Mouse (Mus musculus) embryonic facial prominence, embryonic 11.5 days (tissue): ENCODE data around the gene Camk1g. TPM values are rescaled to one million over a fixed set of nuclear protein-coding genes. Genes with fewer than 3 reads are reported as not detected.

Source experiments
- ATAC-seq: fragments of 200-750 bp; cut with Nextera tagmentation; replicated peaks from 2 replicates; pipeline ENCODE4 v1.8.0; 2017; ENCODE audit warnings: low read depth; ENCODE audit not compliant: insufficient number of reproducible peaks, low FRiP score, low TSS enrichment
- DNase-seq: peaks from one replicate; pipeline ENCODE4 v3.0.0-alpha.2; 2015; ENCODE audit warnings: low spot score
- H3K27ac ChIP-seq: fragments of 300-500 bp; sonication (generic); replicated peaks from 2 replicates; pipeline ENCODE4 v1.5.1; 2014; ENCODE audit warnings: mild to moderate bottlenecking, low read depth, low read length, control low read depth
- H3K27me3 ChIP-seq: fragments of 300-500 bp; sonication (generic); 2 replicates; pipeline ENCODE4 v1.6.1; 2014; ENCODE audit warnings: mild to moderate bottlenecking, low read length, moderate library complexity, mixed read lengths; ENCODE audit not compliant: control insufficient read depth, insufficient read depth
- H3K36me3 ChIP-seq: fragments of 300-500 bp; sonication (generic); replicated peaks from 2 replicates; pipeline ENCODE4 v1.6.1; 2014; ENCODE audit warnings: low read depth, mild to moderate bottlenecking, low read length, moderate library complexity, mixed read lengths; ENCODE audit not compliant: control insufficient read depth, insufficient read depth
- H3K4me1 ChIP-seq: fragments of 300-500 bp; sonication (generic); 2 replicates; pipeline ENCODE4 v1.6.1; 2014; ENCODE audit warnings: low read length, mixed read lengths; ENCODE audit not compliant: control insufficient read depth, insufficient read depth
- H3K4me2 ChIP-seq: fragments of 300-500 bp; sonication (generic); 2 replicates; pipeline ENCODE4 v1.6.1; 2014; ENCODE audit warnings: low read depth, mild to moderate bottlenecking, control low read depth, low read length, moderate library complexity
- H3K4me3 ChIP-seq: fragments of 300-500 bp; sonication (generic); 2 replicates; pipeline ENCODE4 v1.5.1; 2014; ENCODE audit warnings: low read depth, low read length, control low read depth
- H3K9ac ChIP-seq: fragments of 300-500 bp; sonication (generic); replicated peaks from 2 replicates; pipeline ENCODE4 v1.6.1; 2014; ENCODE audit warnings: mild to moderate bottlenecking, control low read depth, low read length
- H3K9me3 ChIP-seq: fragments of 300-500 bp; sonication (generic); replicated peaks from 2 replicates; pipeline ENCODE4 v1.6.1; 2016; ENCODE audit warnings: mild to moderate bottlenecking, low read length, inconsistent platforms, mixed read lengths; ENCODE audit not compliant: control insufficient read depth
- WGBS: fragments of 180-500 bp; shearing (Covaris S2); extraction: QIAGEN DNeasy Blood & Tissue Kit; methylation state at CpG from one replicate; pipeline ENCODE4 v1.1.7; 2014; 5-methylcytosine and 5-hydroxymethylcytosine counted together
- polyA plus RNA-seq: library from polyadenylated mRNA; unstranded; fragments of >200 nt; fragmentation: Nextera tagmentation; extraction: Ambion mirVana; gene quantifications from 2 replicates; pipeline ENCODE4 v1.2.1, GENCODE M21; 2014

Gene Camk1g
- polyA plus RNA-seq, 1 experiment from 2014 or later, result 21.9 TPM

- Histone ChIP-seq H3K36me3 (no peaks in the 10 kb centered on the region), H3K9me3 (no peaks in the 10 kb centered on the region), H3K4me3 (no peak overlapping the region), H3K27ac (no peak overlapping the region), H3K27me3 (no peaks in the 10 kb centered on the region), H3K4me1 (no peaks in the 10 kb centered on the region), H3K4me2 (no peak overlapping the region), H3K9ac (no peak overlapping the region)
- ATAC-seq (no peak), DNase-seq (no peak)
- WGBS, result 84% methylated on average over 8 of the region's 8 CpGs
Observed at GRCm38 (mm10) chr1:193320398-193320797, 49.7 kb downstream of the Camk1g start.

- 53% methylated on average over 3 of the region's 3 CpGs for WGBS
- H3K36me3 ChIP-seq, result no peaks in the 10 kb centered on the region
- H3K27ac ChIP-seq, result no peak overlapping the region
- H3K27me3 ChIP-seq, result no peaks in the 10 kb centered on the region
- no peak overlapping the region for H3K9ac ChIP-seq
- H3K4me3 ChIP-seq, result no peak overlapping the region
- DNase-seq, result no peak
- H3K4me1 ChIP-seq, result no peaks in the 10 kb centered on the region
- no peaks in the 10 kb centered on the region for H3K9me3 ChIP-seq
- no peak overlapping the region for H3K4me2 ChIP-seq
- ATAC-seq, result no peak
Observed at GRCm38 (mm10) chr1:193319721-193320120, 50.4 kb downstream of the Camk1g start.

GRCm38 (mm10) chr1:193317159-193317559, 52.9 kb downstream of the Camk1g start:
- Histone ChIP-seq H3K36me3 (no peaks in the 10 kb centered on the region), H3K9ac (no peak overlapping the region), H3K27me3 (no peaks in the 10 kb centered on the region), H3K9me3 (no peaks in the 10 kb centered on the region), H3K4me3 (no peak overlapping the region), H3K27ac (no peak overlapping the region), H3K4me2 (no peak overlapping the region), H3K4me1 (no peaks in the 10 kb centered on the region)
- DNase-seq (no peak), ATAC-seq (no peak)
- WGBS, result 46% methylated on average over 6 of the region's 6 CpGs

GRCm38 (mm10) chr1:193316358-193316750, 53.7 kb downstream of the Camk1g start:
- Histone ChIP-seq H3K9ac (no peak overlapping the region), H3K27me3 (no peaks in the 10 kb centered on the region), H3K4me3 (no peak overlapping the region), H3K4me1 (no peaks in the 10 kb centered on the region), H3K36me3 (no peaks in the 10 kb centered on the region), H3K27ac (no peak overlapping the region), H3K4me2 (no peak overlapping the region), H3K9me3 (no peaks in the 10 kb centered on the region)
- 80% methylated on average over 9 of the region's 9 CpGs for WGBS
- DNase-seq, result no peak
- ATAC-seq, result no peak

- Histone ChIP-seq H3K27me3 (no peaks in the 10 kb centered on the region), H3K4me3 (no peak overlapping the region), H3K9ac (no peak overlapping the region), H3K36me3 (no peaks in the 10 kb centered on the region), H3K4me2 (no peak overlapping the region), H3K27ac (no peak overlapping the region), H3K4me1 (no peaks in the 10 kb centered on the region), H3K9me3 (no peaks in the 10 kb centered on the region)
- 83% methylated on average over 5 of the region's 5 CpGs for WGBS
- no peak for DNase-seq
- no peak for ATAC-seq
Observed at GRCm38 (mm10) chr1:193315705-193316357, 54.3 kb downstream of the Camk1g start.

- DNase-seq, result no peak
Observed at GRCm38 (mm10) chr1:193311596-193311995, 58.5 kb downstream of the Camk1g start.

GRCm38 (mm10) chr1:193310519-193311085, 59.5 kb downstream of the Camk1g start:
- 90% methylated on average over 3 of the region's 3 CpGs for WGBS
- H3K9me3 ChIP-seq, result no peaks in the 10 kb centered on the region
- H3K9ac ChIP-seq, result no peak overlapping the region
- H3K27ac ChIP-seq, result no peak overlapping the region
- H3K4me2 ChIP-seq, result no peak overlapping the region
- H3K36me3 ChIP-seq, result no peaks in the 10 kb centered on the region
- no peaks in the 10 kb centered on the region for H3K27me3 ChIP-seq
- ATAC-seq (no peak), DNase-seq (no peak)
- H3K4me3 ChIP-seq, result no peak overlapping the region
- H3K4me1 ChIP-seq, result no peaks in the 10 kb centered on the region

More at GRCm38 (mm10) chr1:193311596-193311995, 58.5 kb downstream of the Camk1g start:
- Histone ChIP-seq H3K4me1 (no peaks in the 10 kb centered on the region), H3K27ac (no peak overlapping the region), H3K9ac (no peak overlapping the region), H3K36me3 (no peaks in the 10 kb centered on the region), H3K9me3 (no peaks in the 10 kb centered on the region), H3K4me3 (no peak overlapping the region), H3K27me3 (no peaks in the 10 kb centered on the region), H3K4me2 (no peak overlapping the region)
- WGBS, result 63% methylated on average over 1 of the region's 1 CpGs
- no peak for ATAC-seq

- Histone ChIP-seq H3K4me1 (no peaks in the 10 kb centered on the region), H3K9me3 (no peaks in the 10 kb centered on the region), H3K27ac (no peak overlapping the region), H3K9ac (no peak overlapping the region), H3K4me2 (no peak overlapping the region), H3K36me3 (no peaks in the 10 kb centered on the region), H3K27me3 (no peaks in the 10 kb centered on the region), H3K4me3 (no peak overlapping the region)
- WGBS, result 83% methylated on average over 1 of the region's 1 CpGs
- ATAC-seq, result no peak
- DNase-seq, result no peak
Observed at GRCm38 (mm10) chr1:193309785-193310518, 60.1 kb downstream of the Camk1g start.
